Mouse (Mus musculus) hindbrain, embryonic 13.5 days (tissue): ENCODE results near the gene Haus2. TPM values are rescaled to one million over a fixed set of nuclear protein-coding genes. Genes with fewer than 3 reads are reported as not detected.
A peak's percentile ranks its signal among the peaks of the same experiment; 100 is the strongest.

ENCODE experiments used
- ATAC-seq: fragments of 200-750 bp; cut with Nextera tagmentation; 2 replicates; pipeline ENCODE4 v1.8.0; 2017; ENCODE audit warnings: moderate TSS enrichment; ENCODE audit not compliant: low FRiP score
- H3K27ac ChIP-seq: fragments of 300-500 bp; sonication (generic); 2 replicates; pipeline ENCODE4 v1.5.1; 2015; ENCODE audit warnings: inconsistent platforms, mild to moderate bottlenecking, moderate library complexity
- H3K27me3 ChIP-seq: fragments of 300-500 bp; sonication (generic); 2 replicates; pipeline ENCODE4 v1.6.1; 2015; ENCODE audit warnings: mild to moderate bottlenecking, inconsistent platforms
- H3K36me3 ChIP-seq: fragments of 300-500 bp; sonication (generic); 2 replicates; pipeline ENCODE4 v1.6.1; 2015; ENCODE audit warnings: mild to moderate bottlenecking, inconsistent platforms
- H3K4me1 ChIP-seq: fragments of 300-500 bp; sonication (generic); replicated peaks from 2 replicates; pipeline ENCODE4 v1.6.1; 2015; ENCODE audit warnings: inconsistent platforms
- H3K4me2 ChIP-seq: fragments of 300-500 bp; sonication (generic); 2 replicates; pipeline ENCODE4 v1.6.1; 2015; ENCODE audit warnings: inconsistent platforms, mild to moderate bottlenecking, moderate library complexity
- H3K4me3 ChIP-seq: fragments of 300-500 bp; sonication (generic); 2 replicates; pipeline ENCODE4 v1.5.1; 2015; ENCODE audit warnings: mild to moderate bottlenecking, inconsistent platforms
- H3K9ac ChIP-seq: fragments of 300-500 bp; sonication (generic); 2 replicates; pipeline ENCODE4 v1.6.1; 2015; ENCODE audit warnings: mild to moderate bottlenecking, inconsistent platforms
- H3K9me3 ChIP-seq: fragments of 300-500 bp; sonication (generic); 2 replicates; pipeline ENCODE4 v1.6.1; 2016; ENCODE audit warnings: inconsistent platforms
- WGBS: fragments of 180-500 bp; shearing (Covaris S2); methylation state at CpG from one replicate; pipeline ENCODE4 v1.1.7; 2015; 5-methylcytosine and 5-hydroxymethylcytosine counted together
- polyA plus RNA-seq: library from polyadenylated mRNA; unstranded; fragments of >200 nt; fragmentation: Nextera tagmentation; extraction: Ambion mirVana; gene quantifications from 2 replicates; pipeline ENCODE4 v1.2.1, GENCODE M21; 2015

Haus2 gene
- polyA plus RNA-seq, 1 experiment from 2014 or later: 29.3 TPM

DNA sequence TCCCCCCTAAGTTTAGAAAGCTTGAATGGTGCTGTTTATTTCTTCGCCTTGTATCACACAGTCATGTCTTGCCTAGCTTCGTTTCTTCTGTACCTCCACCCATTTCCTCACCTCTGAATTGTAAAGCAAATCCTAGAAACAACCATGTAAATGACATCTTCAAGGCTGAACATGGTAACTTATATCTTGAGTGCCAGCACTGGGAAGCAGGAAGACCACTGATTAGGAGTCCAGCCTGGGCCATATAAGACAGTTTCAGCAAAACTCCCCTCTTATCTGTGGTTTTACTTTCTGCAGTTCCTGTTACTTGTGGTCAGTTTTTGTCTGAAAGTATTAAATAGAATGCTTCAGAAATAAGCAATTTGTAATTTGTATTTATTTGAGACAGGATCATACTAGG, 33.2 kb upstream of the Haus2 start:
- no peak overlapping the region for H3K4me2 ChIP-seq
- H3K9me3 ChIP-seq: no peaks in the 10 kb centered on the region
- WGBS: 89% methylated on average over 2 of the region's 2 CpGs
- no peak overlapping the region for H3K4me3 ChIP-seq
- peaks cover 9% of the 10 kb centered on the region for H3K36me3 ChIP-seq
- H3K4me1 ChIP-seq: no peaks in the 10 kb centered on the region
- H3K27me3 ChIP-seq: no peaks in the 10 kb centered on the region
- no peak overlapping the region for H3K27ac ChIP-seq
- H3K9ac ChIP-seq: no peak overlapping the region
- ATAC-seq: no peak

GRCm38 (mm10) chr2:120577799-120578198, 31.4 kb upstream of the Haus2 start:
- Histone ChIP-seq H3K36me3 (no peaks in the 10 kb centered on the region; the same call in 1 of the 2 replicates), H3K27ac (no peak overlapping the region), H3K4me1 (no peaks in the 10 kb centered on the region), H3K9ac (no peak overlapping the region), H3K4me2 (no peak overlapping the region), H3K4me3 (no peak overlapping the region), H3K9me3 (no peaks in the 10 kb centered on the region), H3K27me3 (no peaks in the 10 kb centered on the region)
- ATAC-seq: no peak
- WGBS: 90% methylated on average over 4 of the region's 4 CpGs

DNA sequence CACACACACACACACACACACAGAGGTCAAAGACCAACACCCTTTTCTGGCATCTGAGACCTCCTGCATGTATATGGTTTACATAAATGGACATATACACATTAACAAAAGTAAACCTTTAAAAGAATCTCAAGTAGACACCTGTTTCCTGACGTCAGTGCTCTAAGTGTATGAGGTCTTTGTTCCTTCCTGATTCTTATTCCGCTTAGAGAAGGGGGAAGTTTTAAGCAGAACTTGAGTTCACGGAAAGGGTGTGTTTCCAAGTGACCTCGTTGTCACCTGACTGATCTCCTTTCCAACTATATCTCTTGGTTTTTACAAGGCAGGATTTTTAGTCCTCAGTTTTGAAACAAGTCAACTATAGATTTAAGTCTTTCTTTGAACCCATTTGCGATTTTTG, 30.9 kb upstream of the Haus2 start:
- no peaks in the 10 kb centered on the region; the same call in 1 of the 2 replicates for H3K36me3 ChIP-seq
- H3K4me3 ChIP-seq: no peak overlapping the region
- no peak overlapping the region for H3K4me2 ChIP-seq
- H3K27ac ChIP-seq: no peak overlapping the region
- no peak for ATAC-seq
- 85% methylated on average over 5 of the region's 5 CpGs for WGBS
- no peaks in the 10 kb centered on the region for H3K4me1 ChIP-seq
- no peak overlapping the region for H3K9ac ChIP-seq
- H3K9me3 ChIP-seq: no peaks in the 10 kb centered on the region
- no peaks in the 10 kb centered on the region for H3K27me3 ChIP-seq

- WGBS: 91% methylated on average over 5 of the region's 5 CpGs
- H3K36me3 ChIP-seq: peaks cover 59% of the 10 kb centered on the region
- H3K4me2 ChIP-seq: no peak overlapping the region
- H3K9me3 ChIP-seq: no peaks in the 10 kb centered on the region
- H3K9ac ChIP-seq: no peak overlapping the region
- no peaks in the 10 kb centered on the region for H3K27me3 ChIP-seq
- no peaks in the 10 kb centered on the region for H3K4me1 ChIP-seq
- no peak overlapping the region for H3K27ac ChIP-seq
- H3K4me3 ChIP-seq: no peak overlapping the region
- no peak for ATAC-seq
Observed at GRCm38 (mm10) chr2:120589759-120590158, 19.4 kb upstream of the Haus2 start.

- H3K36me3 ChIP-seq: peaks cover 59% of the 10 kb centered on the region
- H3K4me2 ChIP-seq: no peak overlapping the region
Observed at GRCm38 (mm10) chr2:120592227-120592626, 17.0 kb upstream of the Haus2 start.

DNA sequence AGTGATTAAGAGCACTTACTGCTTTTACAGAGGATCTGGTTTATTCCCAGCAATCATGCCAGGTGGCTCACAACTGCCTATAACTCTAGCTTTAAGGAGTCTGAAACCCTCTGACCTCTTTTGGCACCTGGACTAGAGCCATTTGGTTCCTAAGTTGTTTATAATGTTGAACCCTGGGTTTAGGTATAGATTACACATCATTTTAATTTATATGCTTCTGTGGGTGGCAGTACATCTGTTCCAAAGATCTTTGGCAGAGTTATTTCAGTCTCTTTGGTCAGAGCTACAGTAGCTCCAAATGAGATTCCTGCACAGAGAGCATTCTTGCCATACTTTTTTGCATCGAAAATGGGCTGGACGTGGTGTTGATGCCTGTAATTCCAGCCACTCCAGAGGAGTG, 11.4 kb upstream of the Haus2 start:
- no peak overlapping the region for H3K27ac ChIP-seq
- H3K4me2 ChIP-seq: no peak overlapping the region
- no peak overlapping the region for H3K4me3 ChIP-seq
- no peak for ATAC-seq
- no peaks in the 10 kb centered on the region for H3K9me3 ChIP-seq
- WGBS: 95% methylated on average over 2 of the region's 2 CpGs
- peaks cover 69% of the 10 kb centered on the region for H3K36me3 ChIP-seq
- no peaks in the 10 kb centered on the region for H3K27me3 ChIP-seq
- H3K4me1 ChIP-seq: no peaks in the 10 kb centered on the region
- no peak overlapping the region for H3K9ac ChIP-seq

More at GRCm38 (mm10) chr2:120592227-120592626, 17.0 kb upstream of the Haus2 start:
- no peaks in the 10 kb centered on the region for H3K4me1 ChIP-seq
- H3K27me3 ChIP-seq: no peaks in the 10 kb centered on the region
- no peak overlapping the region for H3K27ac ChIP-seq
- no peaks in the 10 kb centered on the region for H3K9me3 ChIP-seq
- no peak for ATAC-seq
- 85% methylated on average over 1 of the region's 1 CpGs for WGBS
- H3K4me3 ChIP-seq: no peak overlapping the region
- no peak overlapping the region for H3K9ac ChIP-seq

- H3K27ac ChIP-seq: no peak overlapping the region
- WGBS: 95% methylated on average over 4 of the region's 4 CpGs
- no peaks in the 10 kb centered on the region for H3K9me3 ChIP-seq
- ATAC-seq: no peak
- no peaks in the 10 kb centered on the region for H3K27me3 ChIP-seq
- no peak overlapping the region for H3K4me2 ChIP-seq
- H3K36me3 ChIP-seq: peaks cover 66% of the 10 kb centered on the region
- no peak overlapping the region for H3K9ac ChIP-seq
- no peak overlapping the region for H3K4me3 ChIP-seq
- no peaks in the 10 kb centered on the region for H3K4me1 ChIP-seq
Observed at GRCm38 (mm10) chr2:120599506-120599905, 9.7 kb upstream of the Haus2 start.

DNA sequence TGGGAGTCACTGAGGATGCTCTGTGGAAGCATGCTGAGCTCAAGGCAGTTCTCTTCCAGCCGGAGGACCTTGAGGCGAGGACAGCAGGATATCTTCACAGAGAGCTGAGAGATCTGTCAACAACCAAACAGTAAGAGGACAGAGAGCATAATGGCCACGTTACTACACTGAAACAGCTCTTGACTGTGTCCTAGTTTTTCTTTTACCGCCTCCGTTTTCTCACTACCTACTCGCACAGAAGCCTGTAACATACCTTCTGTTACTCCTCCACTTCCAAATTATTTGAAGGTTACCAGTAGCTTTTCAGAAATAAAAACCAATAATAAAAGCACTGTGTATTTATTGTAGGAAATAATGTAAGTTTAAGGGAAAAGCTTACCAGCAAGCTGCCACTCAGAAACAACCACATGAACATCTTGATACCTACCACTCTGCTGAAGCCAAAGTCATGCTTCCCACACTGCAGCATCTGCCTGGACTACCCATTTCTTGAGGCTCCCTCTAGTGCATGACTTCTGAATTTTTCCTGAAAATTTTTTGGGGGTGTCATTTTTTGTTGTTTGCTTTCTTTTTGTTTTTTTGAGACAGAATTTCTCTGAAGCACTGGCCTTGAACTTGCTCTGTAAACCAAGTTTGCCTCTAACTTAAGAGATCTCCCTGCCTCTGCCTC, 3.0 kb upstream of the Haus2 start:
- Histone ChIP-seq H3K9ac (no peak overlapping the region), H3K4me3 (no peak overlapping the region), H3K36me3 (peaks cover 26% of the 10 kb centered on the region; the same call in 1 of the 2 replicates), H3K4me1 (peaks cover 25% of the 10 kb centered on the region), H3K27ac (no peak overlapping the region), H3K4me2 (no peak overlapping the region), H3K27me3 (no peaks in the 10 kb centered on the region), H3K9me3 (no peaks in the 10 kb centered on the region)
- WGBS: 89% methylated on average over 6 of the region's 6 CpGs
- no peak for ATAC-seq

DNA sequence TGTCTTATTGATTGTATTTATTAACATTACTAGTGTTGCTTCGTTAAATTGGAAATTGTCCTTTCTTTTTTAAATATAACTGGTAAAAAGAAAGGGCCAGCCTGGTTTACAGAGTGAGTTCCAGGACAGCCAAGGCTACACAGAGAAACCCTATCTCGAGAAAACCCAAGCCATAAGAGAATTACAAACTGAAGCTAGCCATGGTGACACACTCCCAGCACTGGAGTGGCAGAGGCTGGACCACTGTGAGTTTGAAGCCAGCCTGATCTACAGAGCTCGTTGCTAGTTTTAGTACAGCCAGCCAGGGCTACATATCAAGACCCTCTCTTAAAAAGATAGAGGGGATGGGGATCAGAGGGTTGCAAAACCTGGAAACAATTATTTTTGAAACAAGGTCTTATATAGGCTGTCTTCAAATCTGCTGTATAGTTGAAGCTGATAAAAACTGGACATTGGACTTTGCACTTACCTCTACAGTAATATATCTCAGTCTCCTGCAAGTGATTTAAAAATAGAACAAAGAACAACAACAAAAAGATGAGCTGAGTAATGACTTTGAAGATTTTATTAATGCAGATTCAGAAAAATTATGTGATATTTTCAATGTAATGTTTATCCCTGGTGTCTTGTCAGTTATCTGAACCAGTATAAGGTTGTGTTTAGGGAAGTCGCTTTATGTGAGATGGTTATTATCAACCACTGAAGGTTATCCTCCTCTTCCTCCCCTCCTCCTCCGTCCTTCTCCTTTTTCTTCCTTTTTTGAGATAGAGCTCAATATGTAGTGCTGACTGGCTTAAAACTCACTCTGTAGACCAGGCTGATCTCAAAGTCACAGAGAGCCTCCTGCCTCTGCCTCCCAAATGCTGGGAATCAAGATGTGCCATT, 7.3 kb downstream of the Haus2 start:
- Histone ChIP-seq H3K9me3 (no peaks in the 10 kb centered on the region), H3K27me3 (no peaks in the 10 kb centered on the region), H3K4me1 (no peaks in the 10 kb centered on the region), H3K36me3 (peaks cover 61% of the 10 kb centered on the region), H3K4me2 (no peak overlapping the region), H3K9ac (no peak overlapping the region), H3K27ac (no peak overlapping the region), H3K4me3 (no peak overlapping the region)
- WGBS: 88% methylated on average over 5 of the region's 5 CpGs
- no peak for ATAC-seq

DNA sequence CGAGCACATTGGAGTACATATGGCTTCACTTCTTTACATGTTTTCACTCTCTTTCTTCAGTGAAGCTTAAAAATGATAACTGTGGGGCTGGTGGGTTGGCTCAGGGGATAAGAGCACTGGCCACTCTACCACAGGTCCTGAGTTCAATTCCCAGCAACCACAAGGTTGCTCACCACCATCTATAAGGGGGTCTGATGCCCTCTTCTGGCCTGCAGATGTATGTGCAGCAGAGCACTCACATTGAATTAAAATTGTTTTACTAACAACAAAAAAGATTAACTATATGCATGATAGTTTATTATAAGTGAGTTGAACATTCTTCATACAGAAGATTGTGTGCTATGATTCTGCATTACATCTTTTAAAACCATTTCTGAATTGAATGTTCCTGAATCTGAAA, 10.4 kb downstream of the Haus2 start:
- Histone ChIP-seq H3K36me3 (peaks cover 45% of the 10 kb centered on the region), H3K4me3 (no peak overlapping the region), H3K27me3 (no peaks in the 10 kb centered on the region), H3K27ac (no peak overlapping the region), H3K4me1 (no peaks in the 10 kb centered on the region), H3K9me3 (no peaks in the 10 kb centered on the region), H3K4me2 (no peak overlapping the region), H3K9ac (no peak overlapping the region)
- ATAC-seq: no peak
- WGBS: 100% methylated on average over 1 of the region's 1 CpGs

GRCm38 (mm10) chr2:120622920-120623319, 13.7 kb downstream of the Haus2 start:
- Histone ChIP-seq H3K27me3 (no peaks in the 10 kb centered on the region), H3K4me2 (no peak overlapping the region), H3K9ac (no peak overlapping the region), H3K4me1 (no peaks in the 10 kb centered on the region), H3K36me3 (peaks cover 20% of the 10 kb centered on the region), H3K9me3 (no peaks in the 10 kb centered on the region), H3K4me3 (no peak overlapping the region), H3K27ac (no peak overlapping the region)
- no peak for ATAC-seq

DNA sequence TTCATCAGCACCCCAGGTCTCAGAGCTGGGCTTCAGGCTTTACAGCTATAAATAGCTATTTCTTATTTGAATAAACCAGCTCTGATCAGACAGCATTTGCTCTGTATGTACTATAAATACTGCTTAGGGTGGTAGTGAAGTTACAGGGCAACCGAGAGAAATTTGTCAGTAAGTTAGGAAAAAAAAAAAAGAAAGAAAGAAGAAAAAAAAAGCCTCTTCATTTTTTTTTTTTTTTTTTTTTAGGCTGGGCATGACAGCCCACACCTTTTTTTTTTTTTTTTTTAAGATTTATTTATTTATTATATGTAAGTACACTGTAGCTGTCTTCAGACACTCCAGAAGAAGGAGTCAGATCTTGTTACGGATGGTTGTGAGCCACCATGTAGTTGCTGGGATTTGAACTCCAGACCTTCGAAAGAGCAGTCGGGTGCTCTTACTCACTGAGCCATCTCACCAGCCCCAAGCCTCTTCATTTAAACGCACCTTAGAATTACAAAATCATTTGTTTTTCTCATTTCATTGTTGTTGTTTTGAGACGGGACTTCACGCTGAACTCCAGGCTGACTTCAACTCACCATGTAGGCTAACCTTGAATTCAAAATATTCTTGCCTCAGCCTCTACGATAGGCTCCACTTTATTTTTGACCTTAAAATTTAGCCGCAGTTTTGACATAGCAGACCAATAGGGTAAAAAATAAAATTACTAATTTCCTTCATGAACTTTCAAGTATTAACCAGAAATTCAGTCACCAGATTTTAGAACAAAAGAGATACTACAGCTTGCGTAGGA, 19.1 kb downstream of the Haus2 start:
- WGBS: 32% methylated on average over 10 of the region's 10 CpGs
- Histone ChIP-seq H3K27ac (peak overlapping the region; percentile 81), H3K4me3 (peak overlapping the region; percentile 54), H3K27me3 (no peaks in the 10 kb centered on the region), H3K4me1 (peaks cover 16% of the 10 kb centered on the region), H3K9me3 (no peaks in the 10 kb centered on the region), H3K4me2 (peak overlapping the region; percentile 46), H3K36me3 (no peaks in the 10 kb centered on the region; the same call in 1 of the 2 replicates), H3K9ac (peak overlapping the region; percentile 2; the same call in 1 of the 2 replicates)
- ATAC-seq: peak; percentile 37; the same call in 1 of the 2 replicates
